Mouse (Mus musculus) neural tube, embryonic 12.5 days (tissue): Measurements from ENCODE around the gene Slc22a21. TPM values are rescaled to one million over a fixed set of nuclear protein-coding genes. Genes with fewer than 3 reads are reported as not detected.
"Not testable (repeated sequence)": the region's sequence is repeated elsewhere in the genome, so short reads cannot be mapped to it uniquely, and the experiment has no call there.

Experiments used
- ATAC-seq: fragments of 200-750 bp; cut with Nextera tagmentation; 2 replicates; pipeline ENCODE4 v1.8.0; 2017; ENCODE audit warnings: low read depth, mild to moderate bottlenecking, moderate TSS enrichment, moderate library complexity; ENCODE audit not compliant: low FRiP score
- H3K27ac ChIP-seq: fragments of 300-500 bp; sonication (generic); 2 replicates; pipeline ENCODE4 v1.5.1; 2016
- H3K27me3 ChIP-seq: fragments of 300-500 bp; sonication (generic); replicated peaks from 2 replicates; pipeline ENCODE4 v1.6.1; 2016; ENCODE audit warnings: mild to moderate bottlenecking
- H3K36me3 ChIP-seq: fragments of 300-500 bp; sonication (generic); 2 replicates; pipeline ENCODE4 v1.6.1; 2016; ENCODE audit warnings: mild to moderate bottlenecking
- H3K4me1 ChIP-seq: fragments of 300-500 bp; sonication (generic); 2 replicates; pipeline ENCODE4 v1.6.1; 2016
- H3K4me2 ChIP-seq: fragments of 300-500 bp; sonication (generic); replicated peaks from 2 replicates; pipeline ENCODE4 v1.6.1; 2016; ENCODE audit warnings: mild to moderate bottlenecking
- H3K4me3 ChIP-seq: fragments of 300-500 bp; sonication (generic); 2 replicates; pipeline ENCODE4 v1.5.1; 2016
- H3K9ac ChIP-seq: fragments of 300-500 bp; sonication (generic); 2 replicates; pipeline ENCODE4 v1.6.1; 2016; ENCODE audit warnings: mild to moderate bottlenecking
- H3K9me3 ChIP-seq: fragments of 300-500 bp; sonication (generic); 2 replicates; pipeline ENCODE4 v1.6.1; 2016; ENCODE audit warnings: mild to moderate bottlenecking
- WGBS: fragments of 180-500 bp; shearing (Covaris S2); methylation state at CpG from one replicate; pipeline ENCODE4 v1.1.7; 2016; 5-methylcytosine and 5-hydroxymethylcytosine counted together
- polyA plus RNA-seq: library from polyadenylated mRNA; unstranded; fragments of >200 nt; fragmentation: Nextera tagmentation; extraction: Ambion mirVana; gene quantifications from 2 replicates; pipeline ENCODE4 v1.2.1, GENCODE M21; 2016

Gene Slc22a21
- polyA plus RNA-seq, 1 experiment from 2014 or later, result 2.3 TPM

GRCm38 (mm10) chr11:53981396-53981795 is 1.3 kb upstream of the Slc22a21 start:
- ATAC-seq, result no peak

DNA sequence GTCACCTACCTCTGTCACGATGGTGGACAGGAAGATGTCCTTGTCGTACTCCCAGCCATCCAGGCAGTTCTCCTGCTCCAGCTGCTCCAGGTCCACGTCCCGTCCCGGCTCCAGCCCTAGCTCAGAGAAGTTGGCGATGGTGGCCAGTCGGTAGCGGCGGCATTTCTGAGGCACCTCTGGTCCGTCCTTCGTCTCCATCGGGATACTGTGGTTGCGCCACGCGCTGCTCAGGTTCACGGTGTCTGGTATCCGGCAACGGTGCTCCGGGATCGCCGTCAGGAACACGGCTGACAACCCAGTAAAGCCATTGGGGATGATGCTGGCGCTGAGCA is 710 bp downstream of the Slc22a21 start:
- WGBS, result 1% methylated on average over 23 of the region's 23 CpGs
- not testable (repeated sequence) for H3K9me3 ChIP-seq, H3K4me1 ChIP-seq, H3K27ac ChIP-seq, H3K36me3 ChIP-seq
- Histone ChIP-seq H3K9ac (peak overlapping the region; percentile 60), H3K4me3 (peak overlapping the region; percentile 53), H3K27me3 (peaks cover 11% of the 10 kb centered on the region), H3K4me2 (peak overlapping the region; percentile 91)
- ATAC-seq, result 0 out of 2 replicates have a peak, but pooled peaks have one; percentile 33

More at GRCm38 (mm10) chr11:53981396-53981795, 1.3 kb upstream of the Slc22a21 start:
- no peak overlapping the region for H3K27ac ChIP-seq
- 0 out of 2 replicates have a peak, but pooled peaks cover 5% of the 10 kb centered on the region for H3K4me1 ChIP-seq
- H3K9ac ChIP-seq, result no peak overlapping the region
- H3K4me3 ChIP-seq, result no peak overlapping the region
- no peaks in the 10 kb centered on the region for H3K36me3 ChIP-seq
- H3K27me3 ChIP-seq, result peaks cover 11% of the 10 kb centered on the region
- H3K4me2 ChIP-seq, result no peak overlapping the region
- no peaks in the 10 kb centered on the region for H3K9me3 ChIP-seq
- WGBS, result 87% methylated on average over 4 of the region's 4 CpGs

- Histone ChIP-seq H3K36me3 (no peaks in the 10 kb centered on the region), H3K4me1 (0 out of 2 replicates have a peak, but pooled peaks cover 5% of the 10 kb centered on the region), H3K4me3 (no peak overlapping the region), H3K27me3 (peaks cover 11% of the 10 kb centered on the region), H3K9me3 (no peaks in the 10 kb centered on the region), H3K4me2 (no peak overlapping the region), H3K27ac (no peak overlapping the region), H3K9ac (no peak overlapping the region)
- WGBS, result 83% methylated on average over 3 of the region's 3 CpGs
- no peak for ATAC-seq
These were observed 2.5 kb downstream of the Slc22a21 start for GRCm38 (mm10) chr11:53977672-53978071.

DNA sequence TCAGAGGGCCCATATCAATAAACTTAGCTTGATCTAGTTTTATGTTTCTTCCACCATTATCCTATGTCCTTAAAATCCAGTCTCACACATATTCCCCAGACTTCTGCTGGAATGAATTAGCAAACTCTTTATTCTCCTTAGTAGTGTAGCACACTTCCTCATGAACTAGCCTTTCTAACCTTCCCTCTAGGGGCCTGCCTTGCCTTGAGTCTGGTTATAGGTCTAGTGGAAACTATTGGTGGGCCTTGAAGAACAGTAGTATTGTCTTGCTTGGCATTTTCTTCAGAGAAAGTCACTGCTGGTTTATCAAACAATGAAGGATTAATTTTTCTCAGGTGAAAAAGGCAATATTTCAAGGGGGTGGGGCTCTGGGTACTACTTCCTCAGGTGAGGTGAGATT is 4.6 kb downstream of the Slc22a21 start:
- Histone ChIP-seq H3K27ac (no peak overlapping the region), H3K9me3 (no peaks in the 10 kb centered on the region), H3K27me3 (peaks cover 11% of the 10 kb centered on the region), H3K36me3 (no peaks in the 10 kb centered on the region), H3K4me1 (0 out of 2 replicates have a peak, but pooled peaks cover 5% of the 10 kb centered on the region), H3K9ac (no peak overlapping the region), H3K4me3 (no peak overlapping the region), H3K4me2 (no peak overlapping the region)
- ATAC-seq, result no peak

DNA sequence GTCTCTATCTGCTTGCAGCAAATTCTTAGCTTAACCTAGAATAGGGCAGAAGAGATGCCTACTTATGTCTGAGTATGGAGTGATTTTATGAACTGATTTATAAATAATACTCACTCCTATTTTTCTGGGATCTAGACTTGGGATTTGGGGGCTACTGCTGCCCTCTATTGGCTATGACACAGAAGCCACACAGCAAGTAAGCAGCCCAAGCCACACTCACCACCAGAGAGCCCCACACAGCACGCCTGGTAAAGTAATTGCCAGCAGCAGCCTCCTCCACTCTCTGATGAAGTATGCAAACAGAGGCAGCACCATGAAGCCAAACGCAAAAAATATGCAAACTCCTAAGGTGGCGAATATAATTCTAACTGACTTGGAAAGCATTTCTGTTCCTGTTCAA is 21.1 kb downstream of the Slc22a21 start:
- no peaks in the 10 kb centered on the region for H3K9me3 ChIP-seq
- WGBS, result 52% methylated on average over 3 of the region's 3 CpGs
- no peaks in the 10 kb centered on the region for H3K36me3 ChIP-seq
- no peak overlapping the region for H3K9ac ChIP-seq
- no peak overlapping the region for H3K4me2 ChIP-seq
- H3K4me1 ChIP-seq, result no peaks in the 10 kb centered on the region
- no peak overlapping the region for H3K27ac ChIP-seq
- H3K27me3 ChIP-seq, result no peaks in the 10 kb centered on the region
- no peak overlapping the region for H3K4me3 ChIP-seq
- no peak for ATAC-seq

GRCm38 (mm10) chr11:53958176-53958575 is 22.0 kb downstream of the Slc22a21 start:
- not testable (repeated sequence) for H3K36me3 ChIP-seq, H3K4me2 ChIP-seq, ATAC-seq, H3K27me3 ChIP-seq, H3K9me3 ChIP-seq, H3K4me3 ChIP-seq, H3K27ac ChIP-seq, H3K9ac ChIP-seq, H3K4me1 ChIP-seq
- 41% methylated on average over 4 of the region's 4 CpGs for WGBS

DNA sequence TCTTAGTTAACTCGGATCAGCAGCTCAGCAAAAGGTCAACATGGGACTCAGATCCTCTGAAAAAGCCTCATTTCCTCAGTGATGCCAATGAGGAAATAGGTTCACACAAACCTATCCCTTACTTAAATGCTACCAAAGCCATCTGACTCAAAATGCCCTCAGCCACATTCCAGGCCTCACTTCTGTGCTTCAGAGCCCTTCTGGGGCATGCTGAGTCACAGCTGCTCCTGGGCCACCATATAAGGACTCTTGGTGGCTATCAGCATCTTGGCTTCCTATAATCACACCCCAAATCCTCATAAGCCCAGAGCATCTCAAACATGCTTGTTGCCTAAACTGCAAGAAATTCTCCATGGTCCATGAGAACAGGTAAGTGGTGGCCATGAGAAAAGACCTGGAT is 23.5 kb downstream of the Slc22a21 start:
- no peak for ATAC-seq
- WGBS, result 71% methylated on average over 1 of the region's 1 CpGs
- Histone ChIP-seq H3K27ac (no peak overlapping the region), H3K9ac (no peak overlapping the region), H3K36me3 (no peaks in the 10 kb centered on the region), H3K4me3 (no peak overlapping the region), H3K27me3 (no peaks in the 10 kb centered on the region), H3K4me2 (no peak overlapping the region), H3K4me1 (no peaks in the 10 kb centered on the region), H3K9me3 (no peaks in the 10 kb centered on the region)

GRCm38 (mm10) chr11:53954653-53955052 is 25.5 kb downstream of the Slc22a21 start:
- no peaks in the 10 kb centered on the region for H3K4me1 ChIP-seq
- no peak overlapping the region for H3K4me3 ChIP-seq
- H3K9ac ChIP-seq, result no peak overlapping the region
- 91% methylated on average over 3 of the region's 3 CpGs for WGBS
- H3K36me3 ChIP-seq, result no peaks in the 10 kb centered on the region
- H3K27me3 ChIP-seq, result no peaks in the 10 kb centered on the region
- no peak for ATAC-seq
- H3K27ac ChIP-seq, result no peak overlapping the region
- H3K4me2 ChIP-seq, result no peak overlapping the region
- H3K9me3 ChIP-seq, result no peaks in the 10 kb centered on the region

DNA sequence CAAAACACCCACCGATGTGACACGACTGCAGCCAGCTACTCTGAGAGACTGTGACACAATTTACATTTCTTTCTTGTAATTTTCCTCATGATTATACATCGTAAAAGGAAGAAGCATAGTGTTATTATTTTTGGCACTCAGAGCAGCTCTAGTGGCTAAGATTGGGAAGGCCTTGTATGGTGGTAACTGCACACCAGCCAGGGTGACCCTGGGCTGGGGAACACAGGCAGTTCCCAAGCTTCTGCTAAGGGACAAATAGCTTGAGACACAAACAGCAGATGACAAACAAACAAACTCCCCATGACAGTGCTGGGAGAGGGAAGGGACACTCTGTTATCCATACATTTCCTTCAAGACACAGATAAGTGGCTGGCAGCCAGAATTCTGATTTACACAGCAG is 30.0 kb downstream of the Slc22a21 start:
- H3K27ac ChIP-seq, H3K4me1 ChIP-seq, H3K27me3 ChIP-seq, H3K4me3 ChIP-seq, H3K4me2 ChIP-seq, ATAC-seq, H3K9me3 ChIP-seq, H3K36me3 ChIP-seq, H3K9ac ChIP-seq: not testable (repeated sequence)
- WGBS, result 100% methylated on average over 2 of the region's 3 CpGs

DNA sequence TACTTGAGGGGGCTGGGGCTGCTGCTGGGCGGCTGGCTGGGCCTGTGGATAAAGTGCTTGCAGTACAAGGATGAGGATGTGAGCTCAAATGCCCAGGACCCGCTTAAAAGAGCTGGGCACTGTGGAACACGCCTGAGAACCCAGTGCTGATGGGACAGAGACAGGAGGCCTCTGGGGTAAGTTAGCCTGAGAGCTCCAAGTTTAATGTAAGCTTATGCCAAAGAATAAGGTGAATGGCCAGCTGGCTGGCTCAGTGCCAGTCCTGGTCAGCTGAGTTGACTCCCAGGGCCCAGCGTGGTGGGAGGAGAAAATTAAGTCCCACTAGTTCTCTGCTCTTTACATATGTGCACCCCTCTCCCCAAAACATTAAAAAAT is 48.2 kb downstream of the Slc22a21 start:
- not testable (repeated sequence) for ATAC-seq, H3K27ac ChIP-seq
- WGBS, result 82% methylated on average over 4 of the region's 4 CpGs

GRCm38 (mm10) chr11:53931091-53931943 is 48.8 kb downstream of the Slc22a21 start:
- Histone ChIP-seq H3K36me3 (no peaks in the 10 kb centered on the region), H3K4me2 (no peak overlapping the region), H3K4me1 (no peaks in the 10 kb centered on the region), H3K4me3 (no peak overlapping the region), H3K9me3 (no peaks in the 10 kb centered on the region), H3K27me3 (no peaks in the 10 kb centered on the region), H3K27ac (no peak overlapping the region), H3K9ac (no peak overlapping the region)
- no peak for ATAC-seq
- WGBS, result 38% methylated on average over 17 of the region's 17 CpGs

More for the DNA sequence above, 48.2 kb downstream of the Slc22a21 start:
- H3K9ac ChIP-seq, H3K9me3 ChIP-seq, H3K4me1 ChIP-seq, H3K4me3 ChIP-seq, H3K4me2 ChIP-seq, H3K36me3 ChIP-seq, H3K27me3 ChIP-seq: not testable (repeated sequence)

DNA sequence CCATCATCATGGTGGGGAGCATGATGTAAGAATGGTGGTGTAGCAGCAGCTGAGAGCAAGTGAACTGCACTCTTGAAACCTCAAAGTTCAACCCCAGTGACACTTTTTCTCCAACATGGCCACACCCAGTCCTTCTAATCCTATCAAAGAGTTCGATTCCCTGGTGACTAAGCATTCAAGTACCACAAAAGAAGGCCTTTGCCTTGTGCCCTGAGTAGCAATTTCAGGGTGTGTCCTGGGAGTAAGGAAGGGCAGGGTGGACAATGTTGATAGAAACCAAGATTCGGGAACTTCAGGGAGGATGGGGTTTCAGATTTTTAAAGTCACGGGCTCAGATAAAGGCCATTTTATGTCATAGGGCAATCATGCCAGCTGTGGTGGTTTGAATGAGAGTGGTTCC is 50.4 kb downstream of the Slc22a21 start:
- no peaks in the 10 kb centered on the region for H3K27me3 ChIP-seq
- no peak for ATAC-seq
- H3K27ac ChIP-seq, result no peak overlapping the region
- H3K36me3 ChIP-seq, result no peaks in the 10 kb centered on the region
- H3K4me2 ChIP-seq, result no peak overlapping the region
- no peaks in the 10 kb centered on the region for H3K9me3 ChIP-seq
- H3K4me3 ChIP-seq, result no peak overlapping the region
- no peaks in the 10 kb centered on the region for H3K4me1 ChIP-seq
- WGBS, result 89% methylated on average over 3 of the region's 3 CpGs
- no peak overlapping the region for H3K9ac ChIP-seq

GRCm38 (mm10) chr11:53928585-53928984 is 51.5 kb downstream of the Slc22a21 start:
- H3K4me2 ChIP-seq, result no peak overlapping the region
- no peak for ATAC-seq
- no peaks in the 10 kb centered on the region for H3K36me3 ChIP-seq
- no peak overlapping the region for H3K27ac ChIP-seq
- 84% methylated on average over 3 of the region's 3 CpGs for WGBS
- H3K27me3 ChIP-seq, result no peaks in the 10 kb centered on the region
- H3K9ac ChIP-seq, result no peak overlapping the region
- no peaks in the 10 kb centered on the region for H3K4me1 ChIP-seq
- H3K4me3 ChIP-seq, result no peak overlapping the region
- H3K9me3 ChIP-seq, result no peaks in the 10 kb centered on the region
